Mouse (Mus musculus) cerebellum, adult 11 months (tissue): ENCODE data around the gene Gm10382.
"Not testable (repeated sequence)": the region's sequence is repeated elsewhere in the genome, so short reads cannot be mapped to it uniquely, and the experiment has no call there.

ENCODE experiments used
- DNase-seq: peaks from one replicate; pipeline ENCODE4 v3.0.0; 2022

Gm10382 gene

DNA sequence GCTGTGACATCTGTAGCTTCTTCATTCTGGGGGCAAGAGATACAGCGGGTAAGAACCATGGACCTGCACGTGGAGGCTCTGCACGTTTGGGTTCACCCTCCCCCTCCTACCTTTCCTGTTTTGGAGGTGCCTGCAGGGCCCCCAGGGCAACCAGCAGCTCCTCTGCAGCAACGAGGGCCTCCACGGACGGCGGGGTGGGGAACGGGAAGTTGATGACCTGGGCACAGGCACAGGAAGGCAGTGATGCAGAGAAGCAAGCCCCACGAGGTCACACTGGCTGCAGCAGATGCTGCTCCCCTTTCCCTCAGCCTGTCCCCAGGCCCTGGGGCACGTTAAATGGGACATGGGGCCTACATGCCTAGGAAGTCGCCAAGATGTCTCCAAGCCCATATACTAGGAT, 30.0 kb downstream of the Gm10382 start:
- no peak for DNase-seq

DNA sequence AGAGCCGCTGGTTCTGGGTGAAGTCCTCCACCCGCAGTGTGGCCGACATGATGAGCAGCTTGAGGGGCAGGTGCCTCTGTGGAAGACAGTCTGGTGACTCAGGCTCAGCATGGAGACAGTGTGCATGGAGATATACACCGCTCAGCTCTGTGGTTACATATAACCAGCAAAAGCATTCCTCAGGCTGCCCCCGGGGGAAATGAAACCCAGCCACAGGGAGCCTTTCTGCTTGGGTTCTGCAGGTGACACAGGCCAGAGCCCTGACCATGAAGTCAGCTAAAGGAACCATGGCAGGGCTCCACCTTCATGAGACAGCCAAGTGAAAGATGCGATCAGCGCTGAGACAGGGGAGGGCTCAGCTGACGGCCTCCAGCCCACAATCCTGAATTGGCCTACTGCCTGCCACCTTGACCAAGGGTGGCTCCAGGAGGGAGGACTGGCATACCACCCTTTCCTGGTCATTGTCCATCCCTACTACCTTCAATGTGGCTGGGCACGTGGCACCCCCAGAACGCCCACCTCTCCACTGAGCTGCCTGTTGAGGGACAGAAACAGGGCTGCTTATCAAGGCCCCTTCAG, 36.7 kb downstream of the Gm10382 start:
- no peak for DNase-seq

DNA sequence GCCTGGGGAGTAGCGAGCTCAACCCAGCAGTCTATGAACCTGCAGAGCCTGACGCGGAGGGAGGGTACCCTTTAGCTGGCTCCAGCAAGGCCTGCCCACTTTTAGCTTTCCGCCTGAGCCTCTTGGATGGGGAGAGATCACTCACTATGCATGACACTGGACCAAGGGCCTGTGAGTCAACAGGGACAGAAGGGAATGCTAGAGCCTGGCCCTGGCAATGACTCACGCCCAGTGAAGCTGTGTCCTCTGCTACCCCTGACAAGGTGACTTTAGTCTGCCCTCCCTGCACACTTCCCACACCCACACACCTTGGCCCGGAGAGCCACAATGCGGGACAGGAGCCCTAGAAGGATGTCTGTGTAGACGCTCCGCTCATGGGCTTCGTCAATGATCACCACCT, 37.2 kb downstream of the Gm10382 start:
- no peak for DNase-seq

DNA sequence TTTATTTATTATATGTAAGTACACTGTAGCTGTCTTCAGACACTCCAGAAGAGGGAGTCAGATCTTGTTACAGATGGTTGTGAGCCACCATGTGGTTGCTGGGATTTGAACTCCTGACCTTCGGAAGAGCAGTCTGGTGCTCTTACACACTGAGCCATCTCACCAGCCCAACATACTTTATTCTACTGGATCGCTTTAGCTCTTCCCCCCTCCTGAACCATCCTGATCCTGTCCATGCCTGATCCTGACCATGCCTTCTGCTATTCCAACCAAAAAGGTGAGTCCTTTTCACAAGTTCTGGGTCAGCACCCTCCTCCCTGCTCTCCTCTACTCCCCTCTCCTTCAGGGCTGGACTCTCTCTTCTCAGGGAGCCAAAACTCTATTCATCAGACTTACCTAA, 43.2 kb downstream of the Gm10382 start:
- not testable (repeated sequence) for DNase-seq

DNA sequence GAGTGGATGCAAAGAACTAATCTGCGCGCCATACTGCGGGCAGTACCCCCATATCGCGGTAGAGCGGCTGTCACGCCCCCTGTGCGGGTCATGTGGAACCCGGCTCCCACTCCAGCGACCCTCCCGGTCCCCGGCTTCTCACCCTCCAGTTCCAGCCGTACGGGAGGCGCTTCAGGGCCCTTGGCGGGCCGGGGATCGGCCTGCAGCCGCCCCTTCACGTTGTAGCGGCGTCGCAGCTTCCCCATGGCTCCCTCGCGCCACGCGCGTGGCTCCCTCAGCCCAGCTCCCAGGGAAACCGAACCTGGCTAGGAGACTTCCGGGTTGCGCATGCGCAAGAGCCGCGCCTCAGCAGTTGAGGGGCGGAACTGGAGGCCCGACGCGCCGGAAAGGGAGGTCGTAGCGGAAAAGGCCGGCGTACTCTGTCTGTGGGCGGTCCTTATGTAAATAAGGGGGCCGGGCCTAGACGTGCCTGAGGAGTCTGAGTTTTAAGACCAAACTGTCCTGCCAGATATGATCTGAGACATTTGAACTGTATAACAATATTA, 44.7 kb downstream of the Gm10382 start, which contains the start of gene Dhx37:
Gene Dhx37 (minus strand): TSS at position 329 of the 545 bp plus-strand sequence.
- DNase-seq: peak; percentile 93

DNA sequence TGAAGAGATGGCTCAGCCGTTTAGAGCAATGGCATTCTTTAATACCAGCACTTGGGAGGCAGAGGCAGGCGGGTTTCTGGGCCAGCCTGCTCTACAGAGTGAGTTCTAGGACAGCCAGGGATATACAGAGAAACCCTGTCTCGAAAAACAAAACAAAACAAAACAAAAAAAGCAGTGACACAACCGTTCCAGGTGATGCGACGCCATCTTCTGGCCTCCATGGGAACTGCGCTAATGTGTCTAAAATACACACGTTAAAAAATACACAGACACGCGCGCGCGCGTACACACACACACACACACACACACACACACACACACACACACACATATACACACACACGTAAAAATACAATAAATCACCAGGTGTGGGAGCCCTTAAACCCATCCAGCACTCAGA, 45.2 kb downstream of the Gm10382 start:
- not testable (repeated sequence) for DNase-seq
